Mouse (Mus musculus): ENCODE results near the gene Ppia.

- no peak for TF ChIP-seq POLR2A (IDR thresholded peaks at IDR 0.05; ENCODE audit: low read depth, low read length)
- TF ChIP-seq CTCF (IDR thresholded peaks at IDR 0.05; ENCODE audit: extremely low read depth, insufficient read depth, insufficient read length, insufficient replicate concordance), result no peak
Observed at GRCm38 (mm10) chr11:6413264-6413663, 2.0 kb upstream of the Ppia start.
